Mouse (Mus musculus): ENCODE measurements around the gene Rbm34. TPM values are rescaled to one million over a fixed set of nuclear protein-coding genes. Genes with fewer than 3 reads are reported as not detected.

The Rbm34 gene
- polyA plus RNA-seq, 1 experiment = 5.5 TPM

GRCm38 (mm10) chr8:126973686-126974265 lies 2.9 kb upstream of the Rbm34 start:
- no peaks in the 10 kb centered on the region; the same call in 1 of the 2 replicates for H3K36me3 ChIP-seq (ENCODE audit: control insufficient read depth, insufficient read depth, low read length)
- no peak for DNase-seq
- peak overlapping the region; percentile 83 for H3K27ac ChIP-seq (ENCODE audit: insufficient read depth, low read depth, low read length)
- WGBS = 54% methylated on average over 9 of the region's 9 CpGs
- TF ChIP-seq POLR2A (IDR thresholded peaks at IDR 0.05; ENCODE audit: low read depth, low read length) (no peak), CTCF (conservative IDR thresholded peaks at IDR 0.05; ENCODE audit: insufficient read depth, insufficient read length, low read depth, low read length) (no peak)
- no peak overlapping the region for H3K4me3 ChIP-seq (ENCODE audit: insufficient read depth, low read depth, low read length)
- peaks cover 5% of the 10 kb centered on the region; the same call in 1 of the 2 replicates for H3K4me1 ChIP-seq (ENCODE audit: control insufficient read depth, insufficient read depth, low read length)
- H3K27me3 ChIP-seq (replicated peaks; ENCODE audit: control insufficient read depth, insufficient read depth, low read length) = no peaks in the 10 kb centered on the region

GRCm38 (mm10) chr8:126972649-126973048 lies 1.8 kb upstream of the Rbm34 start:
- WGBS = 71% methylated on average over 2 of the region's 2 CpGs
- Histone ChIP-seq H3K4me1 (ENCODE audit: control insufficient read depth, insufficient read depth, low read length) (peaks cover 5% of the 10 kb centered on the region; the same call in 1 of the 2 replicates), H3K27me3 (replicated peaks; ENCODE audit: control insufficient read depth, insufficient read depth, low read length) (no peaks in the 10 kb centered on the region), H3K27ac (ENCODE audit: insufficient read depth, low read depth, low read length) (no peak overlapping the region), H3K36me3 (ENCODE audit: control insufficient read depth, insufficient read depth, low read length) (no peaks in the 10 kb centered on the region; the same call in 1 of the 2 replicates), H3K4me3 (ENCODE audit: insufficient read depth, low read depth, low read length) (no peak overlapping the region)
- TF ChIP-seq CTCF (conservative IDR thresholded peaks at IDR 0.05; ENCODE audit: insufficient read depth, insufficient read length, low read depth, low read length) = no peak
- no peak for TF ChIP-seq POLR2A (IDR thresholded peaks at IDR 0.05; ENCODE audit: low read depth, low read length)
- DNase-seq = no peak

- peaks cover 5% of the 10 kb centered on the region; the same call in 1 of the 2 replicates for H3K4me1 ChIP-seq (ENCODE audit: control insufficient read depth, insufficient read depth, low read length)
- no peak overlapping the region for H3K4me3 ChIP-seq (ENCODE audit: insufficient read depth, low read depth, low read length)
- peak; percentile 36 for DNase-seq
- 77% methylated on average over 2 of the region's 2 CpGs for WGBS
- TF ChIP-seq POLR2A (IDR thresholded peaks at IDR 0.05; ENCODE audit: low read depth, low read length) (no peak), CTCF (conservative IDR thresholded peaks at IDR 0.05; ENCODE audit: insufficient read depth, insufficient read length, low read depth, low read length) (no peak)
- no peak overlapping the region; the same call in 1 of the 2 replicates for H3K27ac ChIP-seq (ENCODE audit: insufficient read depth, low read depth, low read length)
- no peaks in the 10 kb centered on the region; the same call in 1 of the 2 replicates for H3K36me3 ChIP-seq (ENCODE audit: control insufficient read depth, insufficient read depth, low read length)
- H3K27me3 ChIP-seq (replicated peaks; ENCODE audit: control insufficient read depth, insufficient read depth, low read length) = no peaks in the 10 kb centered on the region
Observed at GRCm38 (mm10) chr8:126972102-126972501, 1.2 kb upstream of the Rbm34 start.

- Histone ChIP-seq H3K27me3 (replicated peaks; ENCODE audit: control insufficient read depth, insufficient read depth, low read length) (no peaks in the 10 kb centered on the region), H3K27ac (ENCODE audit: insufficient read depth, low read depth, low read length) (peak overlapping the region; percentile 59; the same call in 1 of the 2 replicates), H3K36me3 (ENCODE audit: control insufficient read depth, insufficient read depth, low read length) (no peaks in the 10 kb centered on the region; the same call in 1 of the 2 replicates), H3K4me1 (ENCODE audit: control insufficient read depth, insufficient read depth, low read length) (peaks cover 5% of the 10 kb centered on the region; the same call in 1 of the 2 replicates), H3K4me3 (ENCODE audit: insufficient read depth, low read depth, low read length) (peak overlapping the region; percentile 54)
- no peak for DNase-seq
- TF ChIP-seq CTCF (conservative IDR thresholded peaks at IDR 0.05; ENCODE audit: insufficient read depth, insufficient read length, low read depth, low read length) = no peak
- TF ChIP-seq POLR2A (IDR thresholded peaks at IDR 0.05; ENCODE audit: low read depth, low read length) = no peak
- 6% methylated on average over 13 of the region's 13 CpGs for WGBS
Observed at GRCm38 (mm10) chr8:126971314-126971664, 418 bp upstream of the Rbm34 start.

GRCm38 (mm10) chr8:126969546-126969945 lies 1.3 kb downstream of the Rbm34 start:
- Histone ChIP-seq H3K4me3 (ENCODE audit: insufficient read depth, low read depth, low read length) (no peak overlapping the region), H3K4me1 (ENCODE audit: control insufficient read depth, insufficient read depth, low read length) (peaks cover 12% of the 10 kb centered on the region; the same call in 1 of the 2 replicates), H3K27ac (ENCODE audit: insufficient read depth, low read depth, low read length) (no peak overlapping the region), H3K36me3 (ENCODE audit: control insufficient read depth, insufficient read depth, low read length) (no peaks in the 10 kb centered on the region; the same call in 1 of the 2 replicates), H3K27me3 (replicated peaks; ENCODE audit: control insufficient read depth, insufficient read depth, low read length) (no peaks in the 10 kb centered on the region)
- peak; percentile 73 for DNase-seq
- TF ChIP-seq POLR2A (IDR thresholded peaks at IDR 0.05; ENCODE audit: low read depth, low read length) (no peak), CTCF (conservative IDR thresholded peaks at IDR 0.05; ENCODE audit: insufficient read depth, insufficient read length, low read depth, low read length) (no peak)
- WGBS = 59% methylated on average over 1 of the region's 1 CpGs

GRCm38 (mm10) chr8:126968107-126968506 lies 2.8 kb downstream of the Rbm34 start:
- 91% methylated on average over 6 of the region's 6 CpGs for WGBS

GRCm38 (mm10) chr8:126965246-126965645 lies 5.6 kb downstream of the Rbm34 start:
- WGBS = 24% methylated on average over 6 of the region's 6 CpGs
- Histone ChIP-seq H3K4me1 (ENCODE audit: control insufficient read depth, insufficient read depth, low read length) (peaks cover 8% of the 10 kb centered on the region; the same call in 1 of the 2 replicates), H3K4me3 (ENCODE audit: insufficient read depth, low read depth, low read length) (no peak overlapping the region), H3K27ac (ENCODE audit: insufficient read depth, low read depth, low read length) (peak overlapping the region; percentile 54; the same call in 1 of the 2 replicates), H3K36me3 (ENCODE audit: control insufficient read depth, insufficient read depth, low read length) (peaks cover 3% of the 10 kb centered on the region; the same call in 1 of the 2 replicates), H3K27me3 (replicated peaks; ENCODE audit: control insufficient read depth, insufficient read depth, low read length) (no peaks in the 10 kb centered on the region)
- no peak for TF ChIP-seq CTCF (conservative IDR thresholded peaks at IDR 0.05; ENCODE audit: insufficient read depth, insufficient read length, low read depth, low read length)
- TF ChIP-seq POLR2A (IDR thresholded peaks at IDR 0.05; ENCODE audit: low read depth, low read length) = no peak
- DNase-seq = peak; percentile 84

More at GRCm38 (mm10) chr8:126968107-126968506, 2.8 kb downstream of the Rbm34 start:
- no peaks in the 10 kb centered on the region for H3K27me3 ChIP-seq (replicated peaks; ENCODE audit: control insufficient read depth, insufficient read depth, low read length)
- no peak for DNase-seq
- TF ChIP-seq POLR2A (IDR thresholded peaks at IDR 0.05; ENCODE audit: low read depth, low read length) (no peak), CTCF (conservative IDR thresholded peaks at IDR 0.05; ENCODE audit: insufficient read depth, insufficient read length, low read depth, low read length) (no peak)
- peaks cover 3% of the 10 kb centered on the region; the same call in 1 of the 2 replicates for H3K36me3 ChIP-seq (ENCODE audit: control insufficient read depth, insufficient read depth, low read length)
- H3K27ac ChIP-seq (ENCODE audit: insufficient read depth, low read depth, low read length) = no peak overlapping the region
- H3K4me3 ChIP-seq (ENCODE audit: insufficient read depth, low read depth, low read length) = no peak overlapping the region
- peaks cover 8% of the 10 kb centered on the region; the same call in 1 of the 2 replicates for H3K4me1 ChIP-seq (ENCODE audit: control insufficient read depth, insufficient read depth, low read length)
